Mouse (Mus musculus) layer of hippocampus, adult 18-20 months (tissue): ENCODE results near the gene Ang5. TPM values are rescaled to one million over a fixed set of nuclear protein-coding genes. Genes with fewer than 3 reads are reported as not detected.
"Not testable (repeated sequence)": the region's sequence is repeated elsewhere in the genome, so short reads cannot be mapped to it uniquely, and the experiment has no call there.

Experiments used
- DNase-seq, 2 experiments: peaks; one replicate each; pipeline ENCODE4 v3.0.0; 2022; ENCODE audit warnings: low spot score in 2 of 2
- long read RNA-seq: library from polyadenylated mRNA; stranded (forward); transcript quantifications from one replicate; pipeline ENCODE4 v2.0.0, GENCODE M21; 2021
- total RNA-seq, 2 experiments: library from RNA; stranded (reverse); gene quantifications; 2 replicates each; pipeline ENCODE4 v1.2.3; 2021

Gene Ang5
- total RNA-seq: not detected
- long read RNA-seq: 0 reads

GRCm38 (mm10) chr14:43956769-43957168 is at the start of gene Ang5:
Ang5 (plus strand) TSS chr14:43957069.
- DNase-seq: not testable (repeated sequence)

DNA sequence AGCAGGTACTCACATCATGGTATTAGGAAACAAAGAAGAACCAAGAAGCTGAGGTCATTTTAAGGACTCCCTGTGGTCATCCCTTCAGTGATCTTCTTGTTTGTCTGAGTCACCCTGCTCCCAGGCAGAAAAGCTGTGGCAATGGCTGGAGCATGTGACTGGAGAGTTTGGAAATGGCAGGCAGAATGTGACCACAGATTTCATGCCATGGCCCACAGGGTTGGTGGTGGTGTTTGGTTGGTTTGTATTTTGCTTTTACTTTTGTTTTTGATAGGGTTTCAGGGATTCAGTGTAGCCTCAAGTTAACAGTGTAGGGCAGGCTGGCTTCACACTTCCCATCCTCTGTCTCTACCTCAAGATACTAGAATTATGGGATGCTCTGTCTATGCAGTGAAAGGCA is 38.7 kb upstream of the Ang5 start:
- not testable (repeated sequence) for DNase-seq

GRCm38 (mm10) chr14:43923459-43923858 is 33.4 kb upstream of the Ang5 start, which contains the start of gene Ear10:
Ear10 (minus strand) TSS chr14:43923559.
- DNase-seq: not testable (repeated sequence)

DNA sequence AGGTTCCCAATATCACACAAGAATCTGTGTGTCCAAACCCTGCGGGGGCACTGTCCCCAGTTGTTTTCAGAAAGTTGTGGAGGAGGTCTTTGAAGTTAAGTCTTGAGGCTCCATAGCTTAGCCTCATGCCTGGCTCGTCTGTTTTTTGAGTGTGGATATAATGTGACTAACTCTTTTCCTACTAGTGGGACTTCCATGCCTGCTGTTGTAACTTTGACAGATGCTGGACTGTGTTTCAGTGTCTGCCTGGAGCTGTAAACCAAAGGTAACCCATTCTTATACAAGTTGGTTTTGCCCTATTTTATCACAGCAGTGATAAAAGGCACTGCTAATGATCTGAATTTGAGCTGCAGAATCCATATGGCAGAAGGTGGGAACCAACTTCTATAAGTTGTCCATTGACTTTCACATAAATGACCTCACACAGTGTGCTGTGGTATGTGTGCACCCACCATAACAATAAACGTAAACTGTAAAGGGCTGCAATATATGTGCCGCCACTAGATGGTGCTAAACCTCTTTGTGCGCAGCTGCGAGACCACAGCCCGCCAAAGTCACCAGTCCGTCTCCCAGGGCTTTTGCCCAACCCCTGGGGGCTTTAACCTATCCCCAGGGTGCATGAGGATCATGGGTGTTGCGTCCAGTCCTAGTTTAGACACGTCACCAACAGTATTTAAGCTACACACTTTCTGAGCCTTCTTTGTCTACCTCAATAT is 32.0 kb upstream of the Ang5 start, which contains the start of gene Gm8113:
Gm8113 (plus strand) TSS at position 703 of the 716 bp plus-strand sequence.
- DNase-seq: peak; percentile 9 to 64

GRCm38 (mm10) chr14:43925404-43925950 is 31.4 kb upstream of the Ang5 start:
- not testable (repeated sequence) for DNase-seq

- peak in 1 of 2 experiments; percentile 52 for DNase-seq
These were observed 23.9 kb upstream of the Ang5 start for GRCm38 (mm10) chr14:43932991-43933390.

DNA sequence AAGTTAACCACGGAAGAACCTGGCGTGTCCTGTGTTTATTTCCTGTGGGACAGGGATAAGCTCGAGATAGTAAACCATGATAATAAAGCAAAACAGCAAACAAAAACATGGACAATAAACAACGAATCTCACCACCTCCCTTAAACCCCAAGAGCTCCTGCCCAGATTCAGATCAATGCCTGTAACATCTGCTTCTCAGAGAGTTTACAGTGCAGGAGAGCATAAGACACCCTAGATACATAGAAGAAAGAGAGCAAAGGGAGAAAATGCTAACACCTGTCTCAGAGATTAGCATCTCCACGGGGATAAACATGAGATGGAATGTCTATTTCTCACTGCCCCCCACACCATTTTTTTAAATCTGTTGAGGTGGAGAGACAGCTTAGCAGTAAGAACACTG is 23.5 kb upstream of the Ang5 start:
- DNase-seq: not testable (repeated sequence)

- DNase-seq: not testable (repeated sequence)
These were observed 3.5 kb upstream of the Ang5 start for GRCm38 (mm10) chr14:43953382-43953781.

GRCm38 (mm10) chr14:43955074-43955473 is 1.8 kb upstream of the Ang5 start:
- not testable (repeated sequence) for DNase-seq

GRCm38 (mm10) chr14:43983454-43983853 is 26.6 kb downstream of the Ang5 start:
- DNase-seq: no peak

DNA sequence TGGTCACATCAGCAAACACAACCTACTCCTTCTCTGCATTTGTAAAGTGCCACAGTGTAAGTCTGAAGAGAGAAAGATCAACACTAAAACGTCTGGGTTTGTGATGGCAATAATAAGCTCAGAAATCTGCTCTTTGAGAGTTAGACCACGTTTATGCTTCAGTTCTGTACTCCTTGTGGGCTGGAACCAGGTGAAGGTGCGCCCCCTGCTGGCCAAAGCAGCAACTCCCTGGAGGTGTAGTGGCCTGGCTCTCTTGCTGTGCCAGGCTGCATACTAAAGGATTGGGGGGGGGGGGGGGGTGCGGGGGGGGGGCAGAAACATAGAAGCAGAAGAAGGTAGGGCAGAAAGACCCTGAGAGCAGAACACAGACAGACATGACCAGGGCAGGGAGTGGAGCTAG is 27.0 kb downstream of the Ang5 start:
- peak in 1 of 2 experiments; percentile 57 for DNase-seq

DNA sequence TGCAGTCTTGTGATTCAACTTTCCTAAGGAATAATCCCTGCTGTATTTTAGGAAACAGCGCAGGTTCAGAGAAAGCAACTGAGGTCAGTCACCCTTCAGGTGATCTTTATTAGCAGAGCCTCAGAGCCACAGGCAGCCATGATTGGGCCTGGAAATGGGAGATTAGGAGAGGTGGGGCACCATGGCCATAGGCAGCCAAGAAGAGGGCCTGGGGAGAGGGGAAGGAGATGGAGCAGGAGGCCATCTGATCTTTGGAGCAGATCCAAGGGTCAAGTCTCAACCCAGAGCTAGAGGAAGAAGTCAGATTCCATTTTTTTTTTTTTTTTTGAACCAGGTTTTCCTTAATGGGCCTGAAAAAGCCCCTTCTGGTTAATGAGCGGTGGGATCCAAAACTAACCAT is 29.3 kb downstream of the Ang5 start:
- no peak for DNase-seq

GRCm38 (mm10) chr14:43987404-43987803 is 30.5 kb downstream of the Ang5 start:
- peak; percentile 37 to 81 for DNase-seq

DNA sequence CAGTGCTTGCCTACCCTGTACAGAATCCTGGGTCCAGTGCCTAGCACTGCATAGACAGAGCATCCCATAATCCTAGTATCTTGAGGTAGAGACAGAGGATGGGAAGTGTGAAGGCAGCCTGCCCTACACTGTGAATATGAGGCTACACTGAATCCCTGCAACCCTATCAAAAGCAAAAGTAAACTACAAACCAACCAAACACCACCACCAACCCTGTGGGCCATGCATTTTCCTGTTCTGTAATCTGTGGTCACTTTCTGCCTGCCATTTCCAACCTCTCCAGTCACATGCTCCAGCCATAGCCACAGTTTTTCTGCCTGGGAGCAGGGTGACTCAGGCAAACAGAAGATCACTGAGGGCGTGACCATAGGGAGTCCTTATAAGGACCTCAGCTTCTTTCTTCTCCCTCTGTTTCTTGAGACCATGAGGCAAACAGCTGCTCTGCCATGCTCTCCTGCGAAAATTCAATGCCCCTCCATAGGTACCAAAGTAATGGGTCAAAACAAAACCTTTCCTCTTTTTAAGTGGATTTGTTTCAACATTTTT is 41.7 kb downstream of the Ang5 start:
- not testable (repeated sequence) for DNase-seq

GRCm38 (mm10) chr14:44001600-44001999 is 44.7 kb downstream of the Ang5 start:
- DNase-seq: no peak

DNA sequence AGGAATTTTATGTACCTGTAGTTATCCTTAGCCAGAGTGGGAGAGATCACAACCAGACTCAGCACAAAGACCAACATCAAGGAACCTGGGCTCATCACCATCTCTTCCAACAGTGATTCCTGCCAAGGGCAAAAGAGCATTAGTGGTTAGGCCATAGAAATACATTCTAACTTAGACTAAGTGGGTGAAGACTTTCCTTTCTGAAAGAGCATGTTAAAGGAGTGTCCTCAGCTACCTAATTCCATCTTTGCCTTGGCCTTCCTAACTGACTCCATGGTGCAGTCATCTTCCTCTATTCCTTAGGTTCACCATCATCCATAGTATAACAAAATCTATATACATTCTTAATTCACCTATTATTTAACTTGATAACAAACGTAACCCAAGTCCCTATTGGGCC is 45.3 kb downstream of the Ang5 start, which contains the start of gene Ang6:
Ang6 (minus strand) TSS at position 101 of the 400 bp plus-strand sequence.
- no peak for DNase-seq

- not testable (repeated sequence) for DNase-seq
These were observed 51.2 kb downstream of the Ang5 start for GRCm38 (mm10) chr14:44008021-44008420.

DNA sequence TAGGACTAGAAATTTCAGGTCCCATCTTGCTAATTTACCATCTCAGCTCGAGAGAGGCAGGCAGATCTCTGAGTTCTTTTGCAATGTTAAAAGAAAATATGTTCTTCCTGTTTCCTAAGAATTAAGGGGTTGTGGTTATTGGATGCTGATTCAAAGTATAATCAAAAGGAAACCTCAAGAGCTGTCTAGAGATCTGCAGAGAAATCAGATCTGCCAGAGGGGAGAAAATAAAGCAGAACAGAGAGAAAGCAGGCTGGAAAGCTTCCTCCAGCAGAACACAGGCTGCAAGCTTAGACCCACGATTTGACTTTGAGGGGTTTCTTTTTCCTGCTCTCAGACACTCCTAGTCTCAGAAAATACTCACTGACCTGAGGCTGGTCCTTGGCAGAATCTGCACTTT is 52.8 kb downstream of the Ang5 start:
- not testable (repeated sequence) for DNase-seq
